Mouse (Mus musculus) brain, adult 10 weeks (tissue): Measurements from ENCODE around the gene Arf6. TPM values are rescaled to one million over a fixed set of nuclear protein-coding genes. Genes with fewer than 3 reads are reported as not detected.

Source experiments
- polyA plus RNA-seq: library from polyadenylated mRNA; stranded (reverse); fragments of 350-450 nt; fragmentation: Illumina TruSeq; extraction: RNeasy Lipid Tissue Mini Kit (QIAGEN cat#74804); gene quantifications from one replicate; pipeline ENCODE4 v1.2.3, GENCODE M21; 2015; ENCODE audit warnings: low read depth, low replicate concordance

Gene Arf6
- 38.4 TPM for polyA plus RNA-seq

GRCm38 (mm10) chr12:69371854-69372671 lies at the start of gene Arf6, which contains the start of gene Gm9887:
Gene Arf6 (plus strand): TSS chr12:69372150.
Gene Gm9887 (minus strand): TSS chr12:69372458.

GRCm38 (mm10) chr12:69356546-69357299 lies 15.2 kb upstream of the Arf6 start, which contains the start of gene Nemf:
Gene Nemf (minus strand): TSS chr12:69357165.

Other genes with a start within 250 kb of the Arf6 start
- gene Rps29, start 213.0 kb upstream of the Arf6 start, polyA plus RNA-seq = 2,609 TPM
- not detected for gene Lrr1, start 203.3 kb upstream of the Arf6 start, polyA plus RNA-seq
- 388 TPM for gene Rpl36al, start 188.1 kb upstream of the Arf6 start, polyA plus RNA-seq
- 28.9 TPM for gene Mgat2, start 188.0 kb upstream of the Arf6 start, polyA plus RNA-seq
- 4.6 TPM for gene Gm49383, start 175.0 kb upstream of the Arf6 start, polyA plus RNA-seq
- 1.5 TPM for gene Dnaaf2, start 173.7 kb upstream of the Arf6 start, polyA plus RNA-seq
- 4.6 TPM for gene Gm49384, start 167.9 kb upstream of the Arf6 start, polyA plus RNA-seq
- 0.70 TPM for gene Pole2, start 144.0 kb upstream of the Arf6 start, polyA plus RNA-seq
- 23.2 TPM for gene Klhdc1, start 131.0 kb upstream of the Arf6 start, polyA plus RNA-seq
- 215 TPM for gene Klhdc2, start 75.5 kb upstream of the Arf6 start, polyA plus RNA-seq
- 26.5 TPM for gene Nemf, start 15.0 kb upstream of the Arf6 start, polyA plus RNA-seq
- not detected for gene Gm9887, start 308 bp downstream of the Arf6 start, polyA plus RNA-seq
- 26.4 TPM for gene Vcpkmt, start 210.9 kb downstream of the Arf6 start, polyA plus RNA-seq